Mouse (Mus musculus): Measurements from ENCODE around the gene Tmem235. TPM values are rescaled to one million over a fixed set of nuclear protein-coding genes. Genes with fewer than 3 reads are reported as not detected.
A peak's percentile ranks its signal among the peaks of the same experiment; 100 is the strongest.
"Not testable (repeated sequence)": the region's sequence is repeated elsewhere in the genome, so short reads cannot be mapped to it uniquely, and the experiment has no call there.

Tmem235 gene
- polyA plus RNA-seq (2015; fragmentation: Nextera tagmentation; extraction: Ambion mirVana), result not detected in 2 replicates

DNA sequence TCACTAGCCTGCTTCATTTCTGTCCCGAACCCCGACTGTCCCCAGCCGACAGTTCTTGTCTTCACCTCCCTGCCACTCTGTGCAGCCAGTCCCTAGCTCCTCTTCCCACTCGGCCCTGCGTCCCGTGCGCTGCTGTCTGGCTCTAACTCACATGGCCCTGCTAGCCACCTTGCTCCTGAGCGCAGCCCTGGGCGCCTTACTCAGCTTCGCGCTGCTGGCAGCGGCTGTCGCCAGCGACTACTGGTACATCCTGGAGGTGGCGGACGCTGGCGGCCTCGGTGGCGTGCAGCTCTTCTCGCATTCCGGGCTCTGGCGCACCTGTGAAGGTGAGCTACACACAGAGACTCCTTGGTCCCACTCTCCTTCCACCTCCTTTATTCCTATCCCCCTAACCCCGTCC, at the start of gene Tmem235:
TSS of gene Tmem235 (plus strand) at position 152 of the 400 bp plus-strand sequence.
- Histone ChIP-seq H3K9ac (no peak within 1 kb of the TSS), H3K27ac (no peak within 1 kb of the TSS), H3K27me3 (replicated peaks) (peaks cover 17% of the 10 kb centered on the region), H3K9me3 (no peaks in the 10 kb centered on the region), H3K4me1 (replicated peaks) (peaks cover 19% of the 10 kb centered on the region), H3K4me3 (replicated peaks) (no peak within 1 kb of the TSS), H3K4me2 (replicated peaks) (peak within 1 kb of the TSS; percentile 22; the same call in 1 of the 2 replicates), H3K36me3 (peaks cover 18% of the 10 kb centered on the region)
- ATAC-seq, result no peak
- WGBS, result 8% methylated on average over 23 of the region's 23 CpGs

DNA sequence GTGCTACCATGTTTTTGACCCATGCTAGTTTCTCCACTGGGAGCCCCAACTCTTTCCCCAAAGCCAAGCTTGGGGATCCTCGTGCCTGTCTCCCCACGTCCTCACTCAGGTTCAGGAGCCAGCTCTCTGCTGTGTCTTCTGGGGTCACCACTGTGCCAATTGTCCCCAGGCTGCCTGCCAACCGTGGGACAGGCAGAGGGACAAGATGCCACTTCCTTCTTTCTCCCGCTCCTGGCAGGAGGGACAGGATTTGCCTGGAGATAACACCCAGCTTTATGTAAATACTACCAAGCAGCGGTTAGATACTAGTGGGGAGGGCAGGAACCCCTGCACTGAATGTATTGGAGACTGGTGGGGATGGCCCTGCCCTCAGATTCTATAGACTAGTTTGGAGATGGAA, 46.7 kb upstream of the Tmem235 start:
- Histone ChIP-seq H3K9me3 (no peaks in the 10 kb centered on the region), H3K27ac (0 out of 2 replicates have a peak overlapping the region, but pooled peaks have one; percentile 13), H3K27me3 (replicated peaks) (no peaks in the 10 kb centered on the region), H3K4me3 (replicated peaks) (no peak overlapping the region), H3K4me2 (replicated peaks) (no peak overlapping the region), H3K4me1 (replicated peaks) (peaks cover 19% of the 10 kb centered on the region), H3K36me3 (peaks cover 42% of the 10 kb centered on the region), H3K9ac (no peak overlapping the region)
- ATAC-seq, result no peak
- 61% methylated on average over 5 of the region's 5 CpGs for WGBS

DNA sequence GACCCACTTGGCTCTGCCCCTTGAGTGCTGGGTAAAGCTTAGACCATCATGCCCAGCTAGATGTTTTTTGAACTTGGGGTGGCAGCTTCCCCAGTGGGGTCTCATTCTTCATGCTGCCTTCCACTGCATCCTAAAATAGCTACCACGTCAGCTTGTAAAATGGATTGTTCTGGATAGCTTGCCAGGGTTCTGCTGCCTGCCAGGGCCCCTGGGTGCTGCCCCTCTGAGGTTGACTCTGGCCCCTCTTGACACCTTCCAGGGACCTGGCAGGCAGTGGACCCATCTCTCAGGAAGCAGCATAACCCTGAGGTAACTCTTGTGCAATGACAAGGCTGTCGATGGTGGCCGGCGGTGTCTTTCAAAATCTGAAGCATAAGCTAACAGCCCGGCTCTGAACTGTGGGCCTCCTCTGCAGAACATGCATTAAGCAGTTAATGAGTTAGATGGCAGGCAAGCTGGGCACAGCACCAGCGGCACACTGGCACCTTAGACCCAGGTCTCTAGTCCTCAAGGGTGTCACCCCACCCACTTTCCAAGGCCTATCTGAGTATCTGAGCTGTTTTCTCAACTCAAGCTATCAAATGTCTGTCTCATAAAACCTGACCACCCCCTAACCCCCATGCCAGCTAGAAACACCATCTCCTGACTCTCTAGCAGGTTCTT, 45.7 kb upstream of the Tmem235 start:
- no peak overlapping the region for H3K4me3 ChIP-seq (replicated peaks)
- H3K9ac ChIP-seq, result no peak overlapping the region
- H3K36me3 ChIP-seq, result peaks cover 50% of the 10 kb centered on the region
- no peak for ATAC-seq
- 91% methylated on average over 6 of the region's 6 CpGs for WGBS
- H3K27ac ChIP-seq, result no peak overlapping the region
- H3K27me3 ChIP-seq (replicated peaks), result no peaks in the 10 kb centered on the region
- peaks cover 14% of the 10 kb centered on the region for H3K4me1 ChIP-seq (replicated peaks)
- H3K4me2 ChIP-seq (replicated peaks), result no peak overlapping the region
- no peaks in the 10 kb centered on the region for H3K9me3 ChIP-seq

DNA sequence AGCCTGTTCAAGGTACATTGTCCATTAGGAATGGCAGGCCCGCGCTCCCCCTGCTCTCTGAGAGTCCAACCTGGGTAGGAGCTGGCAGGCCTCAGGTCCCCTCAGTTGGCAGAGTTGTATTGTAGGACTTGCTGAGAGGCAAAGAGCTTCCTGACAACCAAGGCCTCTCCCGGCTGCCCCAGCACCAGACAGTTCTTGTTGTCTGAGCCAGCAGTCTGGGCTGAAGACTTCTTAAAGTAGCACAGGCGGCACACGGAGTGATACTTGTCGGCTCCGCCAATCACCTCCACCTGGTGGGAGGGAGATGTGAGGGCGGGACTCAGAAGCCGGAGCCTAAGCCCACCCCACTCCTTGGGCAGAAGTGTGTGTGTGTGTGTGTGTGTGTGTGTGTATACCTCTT, 44.7 kb upstream of the Tmem235 start:
- H3K4me1 ChIP-seq (replicated peaks); ATAC-seq; H3K9me3 ChIP-seq; H3K4me2 ChIP-seq (replicated peaks); H3K4me3 ChIP-seq (replicated peaks); H3K9ac ChIP-seq; H3K27ac ChIP-seq; H3K27me3 ChIP-seq (replicated peaks): not testable (repeated sequence)
- WGBS, result 75% methylated on average over 9 of the region's 9 CpGs
- peaks cover 56% of the 10 kb centered on the region for H3K36me3 ChIP-seq

DNA sequence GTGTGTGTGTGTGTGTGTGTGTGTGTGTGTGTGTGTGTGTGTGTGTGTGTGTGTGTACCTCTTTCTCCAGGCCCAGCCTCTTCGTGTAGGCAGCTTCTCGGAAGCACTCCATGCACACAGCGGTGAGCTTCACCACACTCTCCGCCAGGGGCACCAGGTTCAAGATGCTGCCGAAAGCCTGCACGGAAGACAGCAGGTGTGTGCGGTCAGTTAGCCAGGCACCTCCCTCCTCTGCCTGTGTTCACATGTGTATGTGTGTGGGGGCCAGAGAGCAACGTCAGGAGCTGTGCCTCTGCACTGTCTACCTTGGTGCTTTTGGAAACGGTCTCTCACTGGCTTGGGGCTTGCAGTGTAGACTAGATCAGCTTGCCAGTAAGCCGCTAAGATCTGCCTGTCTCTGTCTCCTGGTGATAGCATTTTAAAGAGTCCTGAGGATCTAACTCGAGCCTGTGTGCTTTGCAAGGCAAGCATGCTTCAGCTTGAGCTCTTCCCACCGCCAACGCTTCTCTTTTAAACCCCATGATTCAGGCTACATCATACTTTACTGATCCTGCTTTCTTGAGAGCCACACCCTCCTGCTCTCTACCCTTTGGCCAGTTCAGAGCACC, 44.1 kb upstream of the Tmem235 start:
- Histone ChIP-seq H3K27ac (no peak overlapping the region), H3K4me3 (replicated peaks) (no peak overlapping the region), H3K9me3 (no peaks in the 10 kb centered on the region), H3K4me1 (replicated peaks) (peaks cover under 1% of the 10 kb centered on the region; the same call in 1 of the 2 replicates), H3K27me3 (replicated peaks) (no peaks in the 10 kb centered on the region), H3K36me3 (peaks cover 61% of the 10 kb centered on the region), H3K9ac (no peak overlapping the region), H3K4me2 (replicated peaks) (no peak overlapping the region)
- no peak for ATAC-seq
- WGBS, result 82% methylated on average over 13 of the region's 13 CpGs

DNA sequence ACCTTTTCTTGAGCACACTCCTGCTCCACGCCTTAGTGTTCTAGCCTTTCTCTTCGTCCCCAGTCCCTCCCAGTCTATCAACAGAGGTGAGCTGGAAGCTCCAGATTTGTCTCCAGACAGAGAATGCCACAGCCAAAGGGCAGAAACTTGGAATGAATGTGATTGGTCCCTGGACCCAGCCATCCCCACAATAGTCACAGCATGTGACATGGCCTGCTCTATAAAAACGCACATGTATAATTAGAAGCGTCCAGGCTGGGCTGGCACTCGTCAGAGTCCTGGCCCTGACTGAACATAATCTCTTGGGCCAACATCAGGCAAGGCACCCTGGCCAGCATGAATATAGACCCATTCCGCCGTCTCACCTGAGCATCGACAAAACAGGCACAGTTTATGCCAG, 41.5 kb upstream of the Tmem235 start:
- Histone ChIP-seq H3K4me1 (replicated peaks) (peaks cover 20% of the 10 kb centered on the region), H3K27ac (no peak overlapping the region), H3K4me3 (replicated peaks) (no peak overlapping the region), H3K9ac (no peak overlapping the region), H3K27me3 (replicated peaks) (no peaks in the 10 kb centered on the region), H3K9me3 (no peaks in the 10 kb centered on the region), H3K4me2 (replicated peaks) (no peak overlapping the region), H3K36me3 (peaks cover 48% of the 10 kb centered on the region)
- 84% methylated on average over 8 of the region's 8 CpGs for whole genome bisulfite sequencing
- ATAC-seq, result no peak

DNA sequence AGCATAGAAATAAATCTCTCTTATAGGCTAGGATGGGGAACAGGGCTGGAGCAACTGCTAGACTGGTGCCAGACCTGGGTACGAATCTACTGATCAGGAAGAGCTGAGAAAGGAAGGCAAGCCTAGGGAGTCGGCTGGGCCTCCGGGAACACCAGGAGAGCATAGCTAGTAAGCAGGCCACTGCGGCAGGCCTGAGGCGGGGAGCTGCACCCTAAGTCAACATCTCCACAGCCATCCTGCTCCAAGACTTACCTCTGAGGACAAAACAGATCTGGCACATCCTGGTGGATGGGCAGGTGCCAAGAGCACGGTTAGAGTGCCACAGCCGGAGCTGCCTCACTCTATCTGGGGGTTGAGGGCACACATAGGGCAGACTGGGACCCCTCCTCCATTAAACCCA, 40.4 kb upstream of the Tmem235 start:
- ATAC-seq, result no peak
- Histone ChIP-seq H3K27ac (no peak overlapping the region), H3K9me3 (no peaks in the 10 kb centered on the region), H3K27me3 (replicated peaks) (no peaks in the 10 kb centered on the region), H3K4me1 (replicated peaks) (peaks cover 24% of the 10 kb centered on the region), H3K4me3 (replicated peaks) (no peak overlapping the region), H3K9ac (no peak overlapping the region), H3K36me3 (peaks cover 37% of the 10 kb centered on the region), H3K4me2 (replicated peaks) (no peak overlapping the region)
- 91% methylated on average over 7 of the region's 7 CpGs for WGBS

DNA sequence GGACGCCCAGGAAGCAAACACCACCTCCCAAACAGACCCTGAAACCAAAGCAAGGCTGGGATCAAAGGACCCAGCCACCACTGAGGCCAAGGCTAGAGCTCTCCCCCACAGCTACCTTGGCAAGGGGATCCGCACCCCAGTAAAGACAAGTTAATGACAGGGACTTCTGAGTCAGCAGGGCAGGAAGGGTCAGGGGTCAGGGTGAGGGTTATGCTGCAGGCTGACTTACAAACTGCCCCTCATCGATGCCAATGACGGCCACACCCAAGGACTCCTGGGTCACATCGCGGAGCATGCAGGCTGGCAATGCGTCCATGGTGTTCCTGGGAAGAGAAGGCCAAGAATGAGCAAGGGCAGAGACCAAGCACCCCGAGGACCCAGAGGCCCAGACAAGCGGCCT, 38.7 kb upstream of the Tmem235 start:
- Histone ChIP-seq H3K4me3 (replicated peaks) (no peak overlapping the region), H3K27ac (no peak overlapping the region), H3K27me3 (replicated peaks) (no peaks in the 10 kb centered on the region), H3K9ac (no peak overlapping the region), H3K4me1 (replicated peaks) (peaks cover 29% of the 10 kb centered on the region), H3K36me3 (peaks cover 32% of the 10 kb centered on the region), H3K4me2 (replicated peaks) (no peak overlapping the region), H3K9me3 (no peaks in the 10 kb centered on the region)
- 83% methylated on average over 9 of the region's 9 CpGs for WGBS
- ATAC-seq, result no peak

DNA sequence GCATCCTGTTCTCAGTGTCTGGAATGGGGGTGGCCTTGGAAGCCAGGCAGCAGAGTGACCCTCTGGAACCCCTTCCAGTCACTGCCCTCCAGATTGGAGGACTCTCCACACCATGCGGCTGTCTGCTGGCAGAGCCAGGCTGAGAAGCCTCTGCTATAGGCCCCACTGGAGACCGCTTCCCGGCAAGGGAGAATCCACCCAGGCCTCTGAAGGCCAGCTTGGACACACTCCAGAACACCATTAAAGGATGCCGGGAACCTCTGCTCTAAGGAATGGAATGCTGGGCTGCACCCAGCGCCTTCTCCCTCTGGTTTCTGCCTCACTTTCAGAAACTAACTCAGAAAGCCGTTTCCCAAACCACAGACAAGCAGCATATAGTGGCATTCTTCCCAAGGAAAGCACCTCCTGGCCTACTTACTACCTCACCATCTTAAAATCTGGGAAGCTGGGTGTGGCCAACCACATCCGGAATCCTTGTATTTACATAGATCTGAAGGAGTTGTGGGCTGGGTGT, 37.8 kb upstream of the Tmem235 start:
- H3K4me2 ChIP-seq (replicated peaks), result peak overlapping the region; percentile 34

DNA sequence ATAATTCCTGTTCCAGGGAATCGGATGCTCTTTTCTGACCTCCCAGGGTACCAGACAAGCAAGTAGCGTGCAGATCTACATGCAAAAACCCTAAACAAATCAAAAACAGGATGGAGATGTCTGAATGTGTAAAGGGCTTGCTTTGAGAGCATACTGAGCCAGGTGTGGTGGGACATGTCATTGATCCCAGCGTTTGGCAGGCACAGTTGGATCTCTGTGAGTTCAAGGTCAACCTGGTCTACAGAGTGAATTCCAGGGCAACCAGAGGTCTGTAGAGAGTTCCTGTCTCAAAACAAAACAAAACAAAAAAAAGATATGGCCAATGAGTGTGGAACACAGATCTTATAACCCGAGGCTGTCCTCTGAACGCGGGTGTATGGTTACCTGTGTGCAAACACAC, 37.1 kb upstream of the Tmem235 start:
- peaks cover 29% of the 10 kb centered on the region for H3K36me3 ChIP-seq
- peaks cover 44% of the 10 kb centered on the region for H3K4me1 ChIP-seq (replicated peaks)
- H3K9me3 ChIP-seq, result no peaks in the 10 kb centered on the region
- H3K4me2 ChIP-seq (replicated peaks), result peak overlapping the region; percentile 79; the same call in 1 of the 2 replicates
- no peak for ATAC-seq
- no peaks in the 10 kb centered on the region for H3K27me3 ChIP-seq (replicated peaks)
- no peak overlapping the region for H3K4me3 ChIP-seq (replicated peaks)
- H3K9ac ChIP-seq, result no peak overlapping the region
- H3K27ac ChIP-seq, result peak overlapping the region; percentile 67
- WGBS, result 93% methylated on average over 6 of the region's 6 CpGs

More for the DNA sequence above, 37.8 kb upstream of the Tmem235 start:
- ATAC-seq, result no peak
- Histone ChIP-seq H3K36me3 (peaks cover 32% of the 10 kb centered on the region), H3K9ac (0 out of 2 replicates have a peak overlapping the region, but pooled peaks have one; percentile 15), H3K9me3 (no peaks in the 10 kb centered on the region), H3K4me3 (replicated peaks) (no peak overlapping the region), H3K27ac (peak overlapping the region; percentile 67), H3K27me3 (replicated peaks) (no peaks in the 10 kb centered on the region), H3K4me1 (replicated peaks) (peaks cover 38% of the 10 kb centered on the region)
- 57% methylated on average over 7 of the region's 7 CpGs for WGBS

DNA sequence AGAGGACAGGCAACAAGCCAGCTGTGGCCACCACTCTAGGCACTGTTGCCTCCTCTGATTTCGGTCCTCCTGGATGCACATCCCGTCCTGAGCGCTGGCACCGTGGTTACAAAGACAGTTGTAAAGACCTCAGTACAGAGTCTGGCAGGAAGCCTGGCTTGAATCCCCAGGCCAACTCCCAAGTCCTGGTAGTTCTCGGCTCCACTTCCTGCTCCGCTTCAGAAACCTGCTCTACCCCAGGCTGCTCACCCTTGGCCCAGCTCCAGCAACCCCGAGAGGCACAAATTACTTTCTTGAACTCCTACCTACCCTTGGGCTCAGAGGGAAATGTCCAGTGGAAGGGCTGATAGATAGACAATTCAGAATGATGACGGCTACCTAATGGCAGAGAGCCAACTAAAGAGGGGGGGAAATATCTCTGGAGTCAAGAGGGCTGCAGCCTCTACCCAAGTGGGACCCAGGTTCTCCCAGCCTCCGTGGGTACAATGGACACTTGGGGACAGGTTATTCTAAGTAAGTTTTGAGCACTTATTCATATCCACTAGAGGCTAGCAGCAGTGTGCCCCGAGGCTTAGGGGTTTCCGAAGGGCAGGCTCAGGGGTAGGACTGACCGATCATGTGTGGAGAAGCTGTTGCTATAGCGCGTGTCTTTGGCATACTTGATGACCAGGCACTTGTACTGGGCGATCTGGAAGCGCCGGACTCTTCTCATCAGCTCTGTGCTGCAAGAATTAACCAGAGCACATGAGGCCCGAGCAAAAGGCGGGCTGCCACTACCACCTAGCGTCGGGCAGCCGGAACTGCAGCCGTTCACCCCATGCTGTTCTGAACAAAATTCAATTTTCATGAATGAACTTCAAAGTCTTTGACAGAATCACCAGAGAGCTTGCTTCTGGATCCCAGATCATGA, 36.2 kb upstream of the Tmem235 start:
- H3K36me3 ChIP-seq, result peaks cover 21% of the 10 kb centered on the region
- WGBS, result 12% methylated on average over 23 of the region's 23 CpGs
- H3K4me2 ChIP-seq (replicated peaks), result peak overlapping the region; percentile 79
- H3K4me1 ChIP-seq (replicated peaks), result peaks cover 53% of the 10 kb centered on the region
- no peaks in the 10 kb centered on the region for H3K9me3 ChIP-seq
- no peaks in the 10 kb centered on the region for H3K27me3 ChIP-seq (replicated peaks)
- peak overlapping the region; percentile 72 for H3K27ac ChIP-seq
- peak; percentile 46 for ATAC-seq
- H3K9ac ChIP-seq, result peak overlapping the region; percentile 65
- H3K4me3 ChIP-seq (replicated peaks), result peak overlapping the region; percentile 59
